Mouse (Mus musculus) cerebellum, adult 11-12 months (tissue): ENCODE data around the gene Bcar1.

ENCODE experiments used
- DNase-seq: peaks from one replicate; pipeline ENCODE4 v3.0.0; 2022

Bcar1 gene

GRCm38 (mm10) chr8:111713817-111714216 is 29.8 kb downstream of the Bcar1 start:
- peak; percentile 49 for DNase-seq

GRCm38 (mm10) chr8:111713291-111713690 is 30.3 kb downstream of the Bcar1 start:
- peak; percentile 48 for DNase-seq

GRCm38 (mm10) chr8:111712588-111712987 is 31.0 kb downstream of the Bcar1 start:
- DNase-seq, result peak; percentile 92

GRCm38 (mm10) chr8:111712135-111712534 is 31.5 kb downstream of the Bcar1 start:
- DNase-seq, result no peak

GRCm38 (mm10) chr8:111710777-111711485 is 32.7 kb downstream of the Bcar1 start:
- DNase-seq, result no peak

GRCm38 (mm10) chr8:111709223-111709622 is 34.4 kb downstream of the Bcar1 start:
- no peak for DNase-seq

GRCm38 (mm10) chr8:111708265-111708664 is 35.3 kb downstream of the Bcar1 start:
- DNase-seq, result no peak

- no peak for DNase-seq
These were observed 37.9 kb downstream of the Bcar1 start for GRCm38 (mm10) chr8:111705699-111706098.

- DNase-seq, result no peak
These were observed 38.4 kb downstream of the Bcar1 start for GRCm38 (mm10) chr8:111705222-111705621.

- peak; percentile 49 for DNase-seq
These were observed 39.0 kb downstream of the Bcar1 start for GRCm38 (mm10) chr8:111704585-111704984.

GRCm38 (mm10) chr8:111701380-111701779 is 42.2 kb downstream of the Bcar1 start:
- DNase-seq, result no peak

- DNase-seq, result no peak
These were observed 42.9 kb downstream of the Bcar1 start for GRCm38 (mm10) chr8:111700740-111701139.

- no peak for DNase-seq
These were observed 43.4 kb downstream of the Bcar1 start for GRCm38 (mm10) chr8:111700201-111700600.

- no peak for DNase-seq
These were observed 44.6 kb downstream of the Bcar1 start for GRCm38 (mm10) chr8:111699035-111699434.

GRCm38 (mm10) chr8:111697655-111698054 is 46.0 kb downstream of the Bcar1 start:
- DNase-seq, result no peak

- DNase-seq, result no peak
These were observed 48.2 kb downstream of the Bcar1 start for GRCm38 (mm10) chr8:111695441-111695840.

- no peak for DNase-seq
These were observed 50.3 kb downstream of the Bcar1 start for GRCm38 (mm10) chr8:111693261-111693741.

GRCm38 (mm10) chr8:111690960-111691445 is 52.6 kb downstream of the Bcar1 start, which contains the start of gene Ctrb1:
TSS of gene Ctrb1 (minus strand) at chr8:111691010.
- DNase-seq, result no peak

GRCm38 (mm10) chr8:111686881-111687280 is 56.7 kb downstream of the Bcar1 start:
- DNase-seq, result no peak

GRCm38 (mm10) chr8:111682521-111682920 is 61.1 kb downstream of the Bcar1 start:
- no peak for DNase-seq

- no peak for DNase-seq
These were observed 62.5 kb downstream of the Bcar1 start for GRCm38 (mm10) chr8:111681153-111681552.

- DNase-seq, result no peak
These were observed 63.1 kb downstream of the Bcar1 start for GRCm38 (mm10) chr8:111680423-111681028.

- DNase-seq, result no peak
These were observed 64.8 kb downstream of the Bcar1 start for GRCm38 (mm10) chr8:111678848-111679247.

- DNase-seq, result peak; percentile 34
These were observed 65.5 kb downstream of the Bcar1 start for GRCm38 (mm10) chr8:111678111-111678510.
